Mouse (Mus musculus) c-Kit-positive CD71-negative TER-119-negative erythroid progenitor cells, embryonic 14.5 days (primary cell): ENCODE data around the gene Nufip1.

Experiments used
- DNase-seq: peaks from one replicate; pipeline ENCODE4 v3.0.0-alpha.2; 2013; ENCODE audit warnings: low read depth

Gene Nufip1

GRCm38 (mm10) chr14:76185358-76185757 lies 74.7 kb downstream of the Nufip1 start:
- no peak for DNase-seq

- DNase-seq: no peak
These were observed 75.6 kb downstream of the Nufip1 start for GRCm38 (mm10) chr14:76186299-76186698.
